Mouse (Mus musculus) liver, embryonic 14.5 days (tissue): ENCODE results near the gene Filip1l.

Source experiments
- CTCF ChIP-seq: IDR thresholded peaks from 2 replicates; pipeline ENCODE4 v1.5.1; 2016; ENCODE audit warnings: antibody characterized with exemption, low read depth, control low read depth
- EP300 ChIP-seq: IDR thresholded peaks from 2 replicates; pipeline ENCODE4 v1.6.1; 2016; ENCODE audit warnings: antibody characterized with exemption, low read depth

DNA sequence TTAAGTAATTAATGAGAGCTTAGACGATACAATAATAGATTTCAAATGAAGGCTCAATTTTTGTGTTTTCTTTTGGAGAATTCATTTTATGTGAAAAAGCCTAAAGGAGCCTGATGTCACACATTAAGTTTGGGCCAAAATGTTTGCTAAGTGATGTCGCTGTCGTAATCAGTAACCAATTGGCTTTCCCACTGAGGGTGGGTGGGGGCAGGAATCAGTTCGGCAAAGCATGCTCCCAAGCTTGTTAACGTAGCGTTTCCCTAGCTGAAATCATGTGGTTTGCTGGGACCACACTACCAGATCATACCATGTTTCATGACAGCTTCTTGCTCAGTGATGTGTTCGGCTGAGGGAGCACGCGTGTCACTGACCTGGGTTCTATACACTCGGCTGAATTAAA, 162.7 kb downstream of the Filip1l start:
- TF ChIP-seq EP300 (no peak), CTCF (no peak)
